Mouse (Mus musculus) cerebellum, adult 9-11 months (tissue): Measurements from ENCODE around the gene Slc7a15.
A peak's percentile ranks its signal among the peaks of the same experiment; 100 is the strongest.

ENCODE experiments used
- DNase-seq: peaks from one replicate; pipeline ENCODE4 v3.0.0; 2022

Slc7a15 gene

DNA sequence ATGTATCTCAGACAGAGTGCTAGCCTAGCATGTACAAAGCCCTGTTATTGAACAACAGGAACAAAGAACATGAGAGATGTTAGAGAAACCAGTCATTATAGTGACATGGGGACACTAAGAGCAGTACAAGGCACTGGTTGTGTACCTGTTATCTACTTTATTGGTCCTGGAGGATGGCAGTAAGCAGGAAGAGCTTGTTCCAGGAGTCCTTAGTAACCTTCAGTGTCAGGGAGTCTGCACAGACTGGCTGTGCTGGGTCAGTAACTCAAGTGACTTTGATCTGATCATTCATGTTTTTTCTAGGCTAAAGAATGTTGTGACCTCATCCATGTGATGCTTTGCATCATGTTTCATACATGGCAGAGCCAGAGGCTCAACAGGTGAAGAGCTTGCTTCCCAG, 42.7 kb downstream of the Slc7a15 start:
- no peak for DNase-seq

- no peak for DNase-seq
Observed at GRCm38 (mm10) chr12:8555419-8555818, 43.4 kb downstream of the Slc7a15 start.

GRCm38 (mm10) chr12:8547357-8547756, 51.5 kb downstream of the Slc7a15 start:
- peak; percentile 46 for DNase-seq

- no peak for DNase-seq
Observed at GRCm38 (mm10) chr12:8546801-8547200, 52.1 kb downstream of the Slc7a15 start.

- DNase-seq = no peak
Observed at GRCm38 (mm10) chr12:8545066-8545610, 53.7 kb downstream of the Slc7a15 start.

DNA sequence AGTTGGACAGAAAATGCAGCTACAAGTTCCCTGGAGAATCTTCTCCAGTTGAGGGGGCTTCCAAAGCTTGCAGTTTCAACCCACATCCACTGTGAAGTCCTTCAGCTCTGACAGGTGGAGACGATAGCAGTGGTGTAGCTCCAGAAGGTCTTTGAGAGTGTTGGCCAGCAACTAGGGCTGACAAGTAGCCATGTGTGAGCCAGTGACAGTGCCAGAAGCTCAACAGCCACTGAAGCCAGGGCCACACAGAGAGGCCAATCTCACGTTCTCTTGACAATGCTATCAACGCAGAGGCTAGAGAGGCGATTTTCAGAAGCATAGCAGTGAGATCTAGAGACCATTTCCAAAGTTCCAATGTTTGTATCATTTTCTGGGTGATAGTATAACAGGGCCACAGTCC, 56.5 kb downstream of the Slc7a15 start:
- DNase-seq = no peak

GRCm38 (mm10) chr12:8539471-8539870, 59.4 kb downstream of the Slc7a15 start:
- no peak for DNase-seq

- no peak for DNase-seq
Observed at GRCm38 (mm10) chr12:8537291-8537690, 61.6 kb downstream of the Slc7a15 start.

DNA sequence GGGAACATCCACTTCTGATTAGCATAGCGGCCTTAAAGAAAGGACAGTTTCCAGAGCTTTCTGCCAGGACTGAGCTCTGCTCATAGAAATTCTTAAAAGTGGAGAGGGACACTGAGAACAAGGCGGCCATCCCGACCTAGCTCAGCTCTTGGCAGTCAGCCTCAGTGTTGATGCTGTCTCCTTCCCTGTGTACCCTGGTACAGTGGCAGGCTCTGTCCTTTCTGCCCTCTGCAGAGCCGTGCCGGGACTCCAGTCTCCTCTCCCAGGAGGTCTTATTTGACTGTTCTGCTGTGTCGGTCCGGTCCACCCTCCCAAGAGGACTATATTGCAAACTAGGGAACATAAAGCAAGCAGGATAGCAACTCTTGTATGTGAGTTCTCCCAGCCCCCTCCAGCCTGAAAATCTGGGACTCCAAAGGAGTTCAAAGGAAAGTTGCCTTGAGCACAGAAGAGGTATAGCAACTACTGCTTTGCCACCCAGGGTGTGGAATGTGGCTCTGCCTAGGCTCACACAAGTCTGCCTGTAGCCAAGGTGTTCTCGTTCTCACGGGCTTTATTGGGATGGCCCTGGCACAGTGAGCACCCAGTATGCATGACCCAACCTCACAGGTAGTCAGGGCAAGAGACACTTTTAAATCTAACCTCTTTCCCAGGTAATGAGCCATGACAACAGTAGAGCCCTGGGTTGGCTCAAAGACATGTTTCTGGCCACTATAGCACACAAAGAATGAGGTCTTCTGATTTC, 62.5 kb downstream of the Slc7a15 start:
- no peak for DNase-seq

GRCm38 (mm10) chr12:8535596-8535995, 63.3 kb downstream of the Slc7a15 start:
- DNase-seq = no peak

DNA sequence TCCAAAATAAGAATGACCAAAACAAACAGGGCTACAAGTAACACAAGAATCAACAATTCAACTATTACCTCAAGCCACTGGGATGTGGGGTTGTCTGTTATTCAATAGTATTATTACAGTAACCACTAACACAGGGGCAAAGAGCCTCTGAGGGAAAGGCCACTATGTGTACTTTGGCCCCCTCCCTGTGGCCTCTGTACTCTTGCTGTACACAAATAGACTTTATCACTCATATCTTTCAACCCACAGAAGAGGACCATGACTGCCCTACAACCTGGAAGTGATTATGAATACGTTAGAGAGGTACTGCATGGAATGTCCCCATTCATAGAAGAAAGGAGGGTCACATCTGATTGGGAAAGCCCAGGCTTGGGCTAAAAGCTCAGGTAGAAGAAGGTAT, 64.0 kb downstream of the Slc7a15 start:
- no peak for DNase-seq

DNA sequence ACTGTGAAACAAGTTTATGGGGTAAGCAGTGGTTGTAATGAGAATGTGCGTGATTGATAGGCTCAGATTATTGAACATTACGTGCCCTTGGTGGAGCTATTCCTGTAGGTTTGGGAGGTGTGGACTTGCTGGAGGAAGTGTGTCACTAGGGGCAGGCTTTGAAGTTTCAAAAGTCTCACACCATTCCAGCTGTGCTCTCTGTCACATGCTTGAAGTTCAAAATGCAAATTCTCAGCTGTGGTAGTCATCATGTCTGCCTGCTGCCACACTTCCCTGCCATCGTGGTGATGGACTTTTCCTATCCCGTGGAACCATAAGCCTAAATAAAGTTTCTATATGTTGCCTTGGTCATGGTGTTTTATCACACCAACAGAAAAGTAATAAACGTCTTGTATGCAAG, 71.1 kb downstream of the Slc7a15 start:
- DNase-seq = no peak

DNA sequence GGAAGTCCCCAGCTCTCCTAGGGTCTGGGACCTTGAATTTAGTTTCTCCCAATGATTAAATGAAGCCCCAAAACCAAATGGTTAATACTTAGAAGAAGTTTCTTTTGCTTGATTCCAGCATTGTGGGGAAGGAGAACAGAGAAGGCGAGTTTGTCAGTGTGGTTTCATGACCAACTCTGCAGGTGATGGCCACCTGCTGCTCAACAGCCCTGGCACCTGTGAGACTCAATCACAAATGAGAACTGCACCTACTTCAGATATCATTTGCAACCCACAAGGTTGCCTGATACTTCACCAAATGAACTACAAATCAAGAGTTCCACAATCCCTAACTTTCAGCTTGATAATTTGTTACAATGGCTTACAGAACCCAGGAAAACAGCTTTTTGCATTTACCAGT, 71.7 kb downstream of the Slc7a15 start:
- DNase-seq = no peak

GRCm38 (mm10) chr12:8524062-8524461, 74.8 kb downstream of the Slc7a15 start:
- no peak for DNase-seq

- DNase-seq = no peak
Observed at GRCm38 (mm10) chr12:8522711-8523110, 76.2 kb downstream of the Slc7a15 start.

DNA sequence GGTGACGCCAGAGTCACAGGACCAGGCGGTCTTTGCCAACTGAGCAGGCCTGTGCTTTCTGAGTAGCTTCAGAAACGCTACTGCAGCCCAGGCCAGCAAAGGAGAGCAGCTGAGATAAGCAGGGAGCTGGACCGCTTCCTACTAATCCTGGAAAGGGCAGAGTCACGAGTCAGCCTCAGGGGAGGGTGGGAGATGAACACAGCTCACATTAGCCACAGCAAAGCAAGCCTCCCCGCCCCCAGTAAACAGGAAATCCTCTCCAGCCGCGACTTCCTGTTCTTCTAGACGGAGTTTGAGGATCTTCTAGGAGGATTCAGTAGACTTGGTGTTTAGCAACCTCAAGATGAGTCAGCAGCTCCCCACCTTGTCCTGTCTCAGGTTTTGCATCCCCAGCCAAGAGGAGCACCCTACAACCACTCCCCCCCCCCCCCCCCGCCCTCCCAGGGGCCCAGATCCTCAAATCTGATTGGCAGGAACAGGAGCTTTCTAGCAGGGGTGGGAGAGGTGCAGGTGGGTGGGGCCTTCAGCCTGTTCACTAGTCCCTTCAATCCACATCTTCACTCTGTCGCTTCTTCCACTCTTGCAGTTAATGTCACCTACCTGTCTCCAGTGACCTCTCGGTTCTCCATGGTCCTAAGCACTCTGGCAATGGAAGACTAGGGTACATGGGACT, 77.4 kb downstream of the Slc7a15 start:
- DNase-seq = peak; percentile 15

GRCm38 (mm10) chr12:8519431-8520160, 79.3 kb downstream of the Slc7a15 start:
- DNase-seq = no peak

GRCm38 (mm10) chr12:8511037-8511882, 87.6 kb downstream of the Slc7a15 start:
- DNase-seq = no peak

- DNase-seq = no peak
Observed at GRCm38 (mm10) chr12:8510317-8510988, 88.4 kb downstream of the Slc7a15 start.

DNA sequence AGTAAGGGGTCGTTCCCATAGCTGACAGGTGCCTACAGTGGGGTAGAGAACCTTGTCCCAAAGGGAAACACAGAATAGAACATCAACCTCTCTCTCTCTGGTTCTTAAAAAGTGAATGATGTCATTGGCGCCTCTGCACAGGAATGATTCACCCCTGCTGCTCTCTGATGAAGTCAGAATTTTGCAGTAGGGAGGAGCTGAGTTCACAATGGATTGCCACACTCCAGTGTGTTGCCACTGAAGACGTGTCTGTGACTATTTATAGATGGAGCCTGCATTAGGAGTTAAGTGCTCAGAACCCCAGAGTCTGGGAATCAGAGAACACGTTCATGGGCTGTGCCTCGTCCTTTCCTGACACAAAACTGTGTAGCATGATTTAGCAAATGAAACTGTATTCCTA, 89.2 kb downstream of the Slc7a15 start:
- no peak for DNase-seq

GRCm38 (mm10) chr12:8506954-8507707, 91.7 kb downstream of the Slc7a15 start:
- DNase-seq = no peak
